Mouse (Mus musculus) retina, postnatal 1 day (tissue): ENCODE measurements around the gene Ankfn1.

Experiments used
- DNase-seq: peaks from one replicate; pipeline ENCODE4 v3.0.0-alpha.2; 2012

Ankfn1 gene

DNA sequence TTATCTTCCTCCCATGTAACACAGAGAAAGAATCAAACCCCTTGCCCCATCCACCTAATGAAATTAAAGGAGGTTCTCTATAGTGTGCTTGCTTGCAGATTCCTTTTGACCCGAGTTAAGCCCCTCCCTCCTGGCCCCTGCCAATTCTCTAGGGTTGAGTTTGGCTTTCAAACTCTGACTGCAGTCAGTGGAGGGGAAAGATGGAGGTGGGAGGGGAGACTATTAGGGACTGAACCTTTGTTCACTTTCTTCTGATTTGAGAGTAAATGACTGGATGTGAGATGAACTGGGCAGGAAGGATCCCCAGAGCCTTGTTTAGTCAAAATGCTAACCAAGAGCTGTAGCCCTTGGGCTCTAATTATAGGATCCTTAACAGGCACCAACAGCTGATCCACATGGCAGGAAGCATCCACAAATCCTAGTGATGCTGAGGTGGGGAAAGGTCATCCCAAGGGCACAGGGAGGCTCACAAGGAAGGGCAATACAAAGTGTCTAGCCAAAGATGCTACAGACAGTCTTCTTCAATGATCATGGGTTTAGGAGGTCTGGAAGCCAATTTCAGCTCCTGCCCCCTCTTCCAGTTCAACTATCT, 103.4 kb downstream of the Ankfn1 start:
- DNase-seq = no peak

DNA sequence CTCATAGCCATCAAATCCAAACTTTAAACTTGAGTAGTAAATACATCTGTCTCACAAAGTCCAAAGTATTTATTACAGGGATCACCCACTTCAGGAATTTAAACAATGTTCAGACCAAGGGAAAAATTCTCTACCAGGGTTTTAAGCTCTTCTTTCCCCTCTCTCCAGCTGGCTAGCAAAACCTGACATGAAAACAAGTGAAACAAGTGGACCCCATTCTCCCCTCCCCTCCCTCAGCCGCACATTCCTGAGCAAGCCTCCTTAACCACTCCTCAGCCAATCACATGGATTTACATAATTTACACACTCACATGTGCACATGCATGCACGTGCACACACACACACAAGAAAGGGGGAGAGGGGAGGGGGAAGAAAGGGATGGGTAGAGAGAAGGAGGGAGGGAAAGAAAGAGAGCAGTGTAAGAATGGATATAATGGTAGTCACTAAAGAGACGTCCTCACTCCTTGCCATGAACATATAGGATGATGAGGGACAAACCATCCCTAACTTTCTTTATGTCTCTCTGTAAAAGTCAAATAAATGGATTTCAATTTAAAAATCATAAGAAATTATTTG, 104.9 kb downstream of the Ankfn1 start:
- DNase-seq = no peak

DNA sequence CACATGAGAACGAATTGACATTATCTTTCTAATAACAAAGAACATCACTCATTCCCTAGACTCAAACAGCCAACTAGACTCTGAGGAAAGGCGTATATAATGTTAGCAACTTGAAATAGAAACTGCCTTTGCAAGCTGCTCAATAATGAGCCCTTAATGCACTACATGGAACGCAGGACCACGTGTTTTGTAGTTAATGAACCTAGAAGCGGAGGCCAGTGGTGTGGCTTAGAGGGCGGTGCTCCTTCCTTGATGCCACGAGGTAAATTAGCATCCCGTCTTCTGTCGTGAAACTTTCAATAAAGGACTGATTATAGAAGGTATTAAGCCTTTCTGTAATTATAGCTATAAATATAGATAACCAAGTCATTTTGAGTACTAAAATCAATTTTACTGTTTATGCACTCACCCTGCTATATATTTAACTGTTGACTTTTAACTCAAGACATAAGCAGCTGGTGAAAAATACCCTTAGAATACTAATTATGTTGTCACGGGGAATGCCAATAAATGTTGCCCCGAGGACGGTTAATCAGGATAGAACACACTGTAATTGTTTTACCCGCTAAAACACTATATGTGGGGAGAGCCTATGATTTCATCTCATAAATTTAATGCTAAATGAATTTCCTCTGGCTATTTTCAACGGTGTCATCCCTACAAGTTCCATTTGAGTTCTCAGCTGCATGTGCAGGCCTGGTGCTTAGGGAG, 112.1 kb downstream of the Ankfn1 start:
- no peak for DNase-seq

DNA sequence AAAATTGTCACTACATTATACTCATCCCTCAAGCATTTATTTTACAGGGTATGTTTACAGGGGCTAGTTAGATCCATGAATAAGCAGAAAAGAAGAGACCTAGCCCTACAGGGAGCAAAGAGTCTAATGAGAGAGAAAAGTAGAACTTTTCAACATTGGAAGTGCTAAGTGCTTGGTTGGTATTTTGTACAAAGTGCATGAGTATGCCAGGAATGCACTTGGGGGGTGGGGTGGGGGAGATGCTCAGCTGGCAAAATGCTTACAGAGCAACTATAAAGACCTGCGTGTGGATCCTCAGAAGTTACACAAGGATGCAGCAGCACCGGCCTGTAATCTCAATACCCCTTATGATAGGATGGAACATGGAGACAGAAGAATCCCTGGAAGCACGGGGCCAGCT, 118.4 kb downstream of the Ankfn1 start:
- no peak for DNase-seq

DNA sequence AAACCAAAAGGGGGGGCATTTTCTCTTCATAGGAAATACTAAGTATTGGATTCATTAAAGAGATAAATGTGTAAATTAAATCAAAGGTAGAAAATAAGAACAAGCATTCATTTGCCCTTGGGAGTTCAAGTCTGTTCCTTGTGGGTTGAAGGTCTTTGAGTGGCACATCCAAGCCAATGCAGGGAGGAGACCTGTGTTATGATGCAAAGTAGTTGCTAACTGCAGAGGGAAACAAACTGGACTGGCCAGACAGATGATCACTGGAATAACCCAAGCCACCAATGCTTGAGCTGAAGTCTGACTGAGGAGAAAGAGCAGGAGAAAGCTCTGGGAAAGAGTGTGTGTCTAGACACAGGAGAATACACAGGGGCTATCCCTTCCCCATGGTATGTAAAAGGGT, 120.9 kb downstream of the Ankfn1 start:
- no peak for DNase-seq

DNA sequence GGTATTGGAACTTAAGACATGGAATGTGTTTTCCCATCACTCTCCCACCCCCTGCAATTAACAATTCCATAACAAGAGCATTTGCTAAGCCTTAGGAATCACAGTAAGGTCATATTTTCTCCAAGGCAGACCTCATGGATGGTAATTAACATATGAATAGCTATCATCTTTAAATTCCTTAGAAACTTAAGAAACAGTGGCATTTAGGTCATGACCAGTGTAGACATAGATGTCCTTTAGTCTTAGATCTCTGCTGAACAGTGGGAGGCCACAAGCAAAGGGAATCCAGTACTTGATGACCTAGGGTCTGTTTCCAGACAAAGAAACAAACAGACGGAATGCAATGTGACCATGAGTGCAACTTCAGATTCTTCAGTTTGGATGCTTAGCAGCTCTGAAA, 141.7 kb downstream of the Ankfn1 start:
- no peak for DNase-seq

DNA sequence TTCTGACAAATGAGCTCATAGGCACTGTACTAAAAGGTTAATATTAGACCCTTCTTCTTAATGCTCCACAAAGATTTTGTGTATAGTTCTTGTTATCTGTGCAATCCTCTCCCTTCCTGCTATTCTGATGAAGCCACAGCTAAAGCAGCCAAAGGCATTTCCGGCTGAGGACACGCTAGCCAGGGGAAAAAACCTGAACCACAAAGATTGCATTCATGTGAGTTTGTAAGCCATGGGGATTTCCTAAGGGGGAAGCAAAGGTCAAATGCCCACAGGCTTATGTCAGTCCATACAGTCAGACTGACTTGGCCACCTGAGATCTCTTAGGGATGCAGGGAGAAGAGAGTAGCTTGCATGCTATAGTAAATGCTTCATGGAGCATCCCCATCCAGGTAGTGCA, 146.1 kb downstream of the Ankfn1 start:
- no peak for DNase-seq

DNA sequence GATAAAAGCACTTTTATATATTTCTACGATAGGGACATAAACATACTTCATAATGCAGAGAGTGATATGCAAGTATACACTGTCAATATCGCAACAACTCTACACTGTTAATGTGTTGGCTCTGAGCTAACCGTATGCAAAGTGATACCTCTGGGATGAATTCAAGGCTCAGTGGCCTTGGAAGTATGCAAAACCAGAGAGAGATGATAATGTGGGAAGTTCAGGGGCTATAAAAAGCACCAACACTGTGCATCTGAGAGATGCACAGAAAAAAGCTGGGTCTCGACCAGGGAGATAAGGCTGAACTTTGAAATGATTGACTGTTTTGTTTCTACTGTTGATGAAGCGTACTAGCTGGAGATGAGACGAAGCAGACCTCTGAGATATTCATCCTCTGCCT, 148.9 kb downstream of the Ankfn1 start:
- no peak for DNase-seq

DNA sequence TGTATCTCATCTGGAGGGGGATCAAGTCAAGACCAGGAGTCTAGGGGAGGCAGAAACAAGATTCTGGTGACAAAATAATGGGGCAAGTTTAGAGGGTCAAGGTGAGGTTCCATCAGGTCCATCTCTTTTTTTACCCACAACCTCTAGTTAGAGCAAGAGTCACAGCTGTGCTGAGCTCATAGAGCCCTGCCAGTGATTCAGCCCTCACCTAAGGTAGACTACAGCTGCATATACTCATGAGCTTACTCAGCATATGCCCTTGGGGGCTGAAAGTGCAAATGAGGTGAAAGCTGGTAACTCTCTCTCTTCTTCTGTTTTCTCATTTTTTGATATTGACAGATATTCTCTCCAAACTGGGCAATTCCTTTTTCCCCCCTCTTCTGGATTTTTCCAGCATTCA, 150.2 kb downstream of the Ankfn1 start:
- DNase-seq = no peak

DNA sequence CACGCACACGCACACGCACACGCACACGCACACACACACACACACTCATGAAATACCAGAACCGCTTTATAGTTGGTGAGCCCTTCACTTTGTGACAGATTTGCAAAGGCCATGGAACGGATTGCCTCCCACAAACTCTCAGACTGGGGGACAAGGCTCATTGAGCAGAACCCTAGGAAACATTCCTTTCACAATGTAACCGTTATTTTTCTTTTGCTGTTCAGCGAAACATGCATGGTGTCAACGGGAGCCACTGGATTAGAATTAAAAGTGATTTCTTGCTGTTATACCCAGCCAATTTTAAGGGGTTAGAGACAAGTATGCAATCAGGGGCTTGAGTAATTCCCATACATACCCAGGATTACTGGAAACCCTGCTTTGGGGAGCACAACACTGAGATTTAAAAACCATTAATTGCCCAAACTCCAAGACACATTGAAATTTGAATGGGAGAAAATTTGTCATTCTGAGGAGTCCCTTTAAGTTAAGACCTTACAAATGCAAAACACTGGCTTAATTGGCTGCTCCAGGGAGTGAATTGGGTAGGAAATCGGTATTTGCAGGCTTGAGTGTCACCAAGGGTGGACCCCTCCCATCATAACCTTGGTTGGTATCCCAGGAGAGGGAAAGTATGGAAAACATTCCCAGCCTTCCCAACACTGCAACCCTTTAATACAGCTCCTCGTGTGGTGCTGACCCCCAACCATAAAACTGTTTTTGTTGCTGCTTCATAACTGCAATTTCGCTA, 153.6 kb downstream of the Ankfn1 start:
- no peak for DNase-seq

DNA sequence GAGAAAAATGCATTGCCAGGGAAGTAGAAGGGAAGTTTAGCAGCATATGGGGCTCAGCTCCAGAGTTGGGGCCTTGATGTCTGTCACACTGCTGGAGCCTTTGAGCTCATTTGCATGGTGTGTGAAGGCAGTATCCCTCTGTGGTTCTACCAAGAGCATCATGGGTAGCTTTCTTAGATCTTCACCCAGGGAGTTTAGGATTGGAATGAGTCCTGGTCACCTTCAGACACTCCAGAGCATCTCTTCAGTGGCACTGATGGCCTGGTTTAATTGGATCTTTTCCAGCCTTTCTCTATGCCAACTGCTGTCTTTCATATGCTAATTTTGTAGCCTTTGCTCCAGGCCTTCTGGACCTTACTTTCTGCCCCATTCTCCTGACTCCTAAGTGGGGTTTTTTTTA, 157.5 kb downstream of the Ankfn1 start:
- no peak for DNase-seq

DNA sequence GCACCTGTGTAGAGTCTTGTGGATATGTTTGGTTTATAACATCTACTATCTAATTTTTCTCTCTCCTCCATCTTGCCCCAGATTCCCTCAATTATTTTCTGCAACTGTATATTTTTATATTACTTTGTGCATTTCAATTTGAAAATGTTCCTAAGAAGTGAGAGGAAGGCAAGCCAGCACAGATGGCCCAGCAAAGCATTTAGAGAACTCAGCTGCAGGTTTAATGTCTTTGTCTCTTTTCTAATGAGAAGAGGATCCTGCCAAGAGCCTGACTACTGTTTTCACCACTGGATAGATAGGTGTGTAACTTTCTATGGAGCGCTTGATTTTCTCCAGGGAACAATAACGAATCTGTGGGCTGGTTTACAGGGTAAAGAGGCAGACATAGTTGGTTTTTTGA, 161.6 kb downstream of the Ankfn1 start:
- DNase-seq = no peak

DNA sequence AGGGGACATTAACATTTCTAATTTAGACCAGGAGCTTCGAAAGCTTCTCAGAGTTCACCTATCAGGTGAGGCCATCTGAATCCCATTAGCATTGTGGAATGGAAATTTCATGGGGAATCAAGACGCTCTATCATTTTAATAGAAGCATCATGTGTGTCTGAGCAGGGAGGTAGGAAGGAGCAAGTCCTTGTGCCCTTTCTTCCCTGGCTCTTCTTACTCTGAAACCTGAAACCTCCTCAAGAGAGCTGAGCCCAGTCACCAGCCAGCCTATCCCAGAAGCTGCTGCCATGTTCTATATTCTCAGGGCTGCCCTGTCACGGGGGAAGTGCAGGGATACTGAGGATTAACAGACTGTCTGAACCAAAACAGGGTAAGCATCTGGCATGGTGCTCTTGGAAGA, 165.9 kb downstream of the Ankfn1 start:
- no peak for DNase-seq

DNA sequence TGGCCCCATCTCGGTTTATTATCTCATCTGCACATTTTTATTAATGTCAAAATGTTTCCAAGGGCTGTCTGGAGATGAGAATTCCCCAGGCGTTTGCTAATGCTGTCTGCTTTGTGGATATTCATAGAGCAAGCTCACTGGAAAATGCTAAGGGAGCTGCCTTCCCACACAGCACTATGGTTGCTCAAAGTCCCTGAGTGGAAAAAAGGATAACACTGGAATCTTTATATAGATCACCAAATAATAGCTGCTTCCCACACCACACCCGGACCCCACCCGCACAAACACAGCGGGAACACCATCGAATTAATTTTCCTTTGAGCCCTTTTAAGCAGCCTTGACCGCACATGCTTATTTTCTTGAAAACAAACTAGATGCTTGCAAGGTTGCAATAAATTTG, 169.4 kb downstream of the Ankfn1 start:
- DNase-seq = no peak

DNA sequence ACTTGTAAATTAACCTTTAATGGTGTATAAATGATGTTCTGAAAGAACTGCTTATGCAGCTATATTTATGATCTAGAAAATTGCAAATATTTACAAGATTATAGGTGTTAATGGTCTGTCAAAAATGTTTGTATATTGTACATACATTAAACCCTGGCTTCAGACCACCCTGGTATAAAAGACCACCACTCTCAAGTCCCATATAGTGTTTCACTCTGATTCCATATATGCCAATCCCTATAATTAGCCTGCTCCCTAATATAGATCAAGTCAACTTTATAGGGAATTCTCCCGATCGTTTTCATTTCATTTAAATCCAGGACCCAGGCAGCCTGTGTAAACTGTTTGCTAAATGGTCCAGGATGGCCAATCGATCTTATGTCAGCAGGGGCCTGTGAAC, 170.2 kb downstream of the Ankfn1 start:
- DNase-seq = no peak

DNA sequence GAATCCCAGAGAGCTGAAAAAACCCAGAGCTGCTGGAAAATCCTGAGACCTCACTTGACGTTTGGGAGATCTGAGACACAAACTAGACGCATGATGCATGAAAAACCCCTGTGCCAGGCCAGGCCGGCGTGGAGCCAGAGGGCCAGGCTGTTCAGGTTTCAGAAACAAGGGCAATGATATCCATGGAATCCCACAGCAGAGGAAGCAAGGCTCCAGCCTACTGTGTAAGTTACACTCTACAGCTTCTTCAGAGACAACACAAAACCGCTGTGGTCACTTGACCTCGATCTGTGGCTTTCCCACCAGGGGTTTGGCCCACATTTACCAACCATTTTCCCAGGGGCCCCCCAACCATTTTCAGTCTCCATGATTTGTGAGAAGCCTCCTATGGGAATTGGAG, 171.1 kb downstream of the Ankfn1 start:
- DNase-seq = no peak

DNA sequence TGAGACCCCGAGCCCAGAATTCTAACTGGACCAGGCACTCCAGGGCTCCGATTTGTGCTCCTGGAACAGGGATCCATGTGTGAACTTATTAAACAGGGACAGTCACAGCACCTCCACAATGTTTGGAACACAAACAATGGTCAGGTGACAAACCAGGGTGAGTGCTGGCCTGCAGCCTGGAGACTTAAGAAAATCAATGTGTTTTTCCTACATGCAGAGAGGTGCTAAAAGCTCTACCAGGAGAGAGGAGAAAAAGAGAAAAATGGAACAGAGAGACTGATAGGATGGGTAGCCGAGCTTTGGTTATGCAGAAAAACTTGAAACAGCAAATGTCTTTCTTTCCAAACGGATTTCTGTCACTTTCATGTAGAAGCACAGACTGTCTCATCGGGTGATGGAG, 174.5 kb downstream of the Ankfn1 start:
- no peak for DNase-seq

DNA sequence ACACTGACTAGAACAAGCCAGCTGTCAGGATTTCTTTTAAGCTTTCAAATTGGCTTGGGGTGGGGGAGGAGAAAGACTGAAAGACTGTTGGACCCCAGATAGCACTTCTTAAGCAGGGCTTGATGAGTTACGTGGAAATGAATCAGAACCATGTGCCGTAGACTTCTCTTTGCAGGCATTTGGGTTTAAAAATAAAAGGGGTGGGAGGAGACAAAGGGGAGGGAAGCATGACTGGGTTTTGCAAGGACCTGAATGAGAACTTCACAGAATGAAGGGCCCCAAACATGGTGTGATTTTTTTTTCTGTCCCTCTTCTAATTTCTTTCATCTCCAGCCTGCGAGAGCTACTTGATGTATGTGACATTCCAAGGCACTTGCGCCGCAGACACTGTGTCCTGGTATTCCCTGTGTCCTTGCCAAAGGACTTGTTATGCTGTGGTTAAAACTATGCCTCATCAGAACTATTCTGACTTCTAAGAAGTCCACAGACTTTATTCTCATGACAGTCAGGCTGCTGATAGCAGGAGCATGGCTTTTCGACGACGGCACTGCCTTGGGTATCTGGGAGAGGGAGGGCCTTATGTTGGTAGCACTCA, 176.4 kb downstream of the Ankfn1 start:
- DNase-seq = no peak

DNA sequence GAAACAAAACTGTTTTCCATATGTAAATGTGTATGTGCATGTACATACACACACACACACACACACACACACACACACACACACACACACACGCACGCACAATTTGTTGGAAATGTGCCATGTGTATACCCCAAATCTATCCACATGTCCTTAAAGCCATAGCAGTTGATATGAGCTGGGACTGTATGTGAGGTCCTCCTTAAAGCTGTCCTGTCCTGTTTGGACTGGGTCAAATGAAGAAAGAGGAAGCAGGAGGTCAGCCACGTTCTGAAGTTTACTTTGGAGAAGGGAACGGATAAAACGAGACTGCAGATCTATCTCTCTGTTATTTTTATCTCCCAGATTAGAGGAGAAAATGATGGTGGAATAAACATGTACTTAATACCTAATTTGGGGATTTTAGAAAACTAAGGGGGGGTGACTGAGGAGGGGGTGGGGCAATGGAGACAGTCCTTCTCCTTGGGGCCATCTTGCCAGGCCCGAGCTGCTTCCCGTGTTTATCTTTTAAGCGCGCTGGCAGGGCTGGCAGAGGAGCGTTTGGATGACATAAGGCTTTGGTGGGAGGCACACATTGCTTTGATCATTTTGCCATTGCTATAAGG, 187.1 kb downstream of the Ankfn1 start:
- no peak for DNase-seq

DNA sequence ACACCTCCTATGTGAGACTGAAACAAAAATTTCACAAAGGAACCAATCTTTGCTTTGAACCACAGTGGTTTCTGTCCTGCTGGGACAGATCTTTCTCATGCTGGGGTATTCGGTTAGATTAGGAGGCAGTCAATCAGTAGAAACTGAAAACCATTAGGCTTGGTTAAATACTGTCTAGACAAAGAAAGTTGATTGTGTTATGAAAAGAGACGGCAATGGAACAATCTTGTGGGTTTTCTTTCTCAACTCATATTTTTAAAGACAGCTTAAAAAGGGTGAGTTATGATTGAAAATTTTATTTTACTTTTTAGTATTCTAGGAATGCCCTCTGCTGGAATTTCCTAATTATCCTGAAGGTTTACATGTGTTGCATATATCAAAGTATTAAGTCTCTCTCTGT, 191.1 kb downstream of the Ankfn1 start:
- DNase-seq = no peak

DNA sequence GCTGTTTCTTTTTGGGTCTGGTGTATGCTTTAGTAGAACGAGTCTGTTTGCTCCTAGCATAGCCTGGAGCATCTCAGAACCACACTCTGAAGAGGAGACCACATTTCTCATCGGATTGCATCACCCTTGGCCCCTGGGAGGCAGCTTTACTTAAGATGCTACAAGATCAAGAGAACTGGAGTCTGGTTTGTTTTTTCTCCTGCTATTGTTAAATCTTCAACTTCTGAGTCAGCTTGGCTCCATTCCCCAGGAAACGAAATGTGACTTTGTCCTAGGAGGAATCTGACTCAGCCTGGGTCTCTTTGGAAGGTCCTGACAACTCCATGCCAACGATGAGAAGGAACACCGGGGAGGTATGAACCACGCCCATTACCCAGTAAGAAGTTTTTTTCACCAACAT, 197.6 kb downstream of the Ankfn1 start:
- DNase-seq = no peak

DNA sequence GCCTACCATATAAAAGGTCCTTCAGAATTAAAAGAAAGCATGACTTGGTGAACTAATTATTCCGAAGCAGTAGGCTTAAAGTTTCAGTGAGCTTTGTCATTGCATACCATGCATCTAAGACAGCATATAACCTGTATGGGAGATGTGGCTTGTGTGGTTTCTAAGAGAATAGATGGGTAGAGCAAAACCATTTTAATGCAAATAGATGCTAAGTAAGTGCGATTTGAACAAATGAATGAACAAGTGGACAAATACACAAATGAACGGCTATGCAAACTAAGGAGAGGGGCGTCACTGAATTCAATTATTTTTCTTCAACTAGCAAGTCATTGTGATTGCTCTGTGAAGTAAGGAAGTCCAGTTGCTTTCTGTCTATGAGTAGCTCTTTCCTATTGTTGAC, 198.3 kb downstream of the Ankfn1 start:
- no peak for DNase-seq

DNA sequence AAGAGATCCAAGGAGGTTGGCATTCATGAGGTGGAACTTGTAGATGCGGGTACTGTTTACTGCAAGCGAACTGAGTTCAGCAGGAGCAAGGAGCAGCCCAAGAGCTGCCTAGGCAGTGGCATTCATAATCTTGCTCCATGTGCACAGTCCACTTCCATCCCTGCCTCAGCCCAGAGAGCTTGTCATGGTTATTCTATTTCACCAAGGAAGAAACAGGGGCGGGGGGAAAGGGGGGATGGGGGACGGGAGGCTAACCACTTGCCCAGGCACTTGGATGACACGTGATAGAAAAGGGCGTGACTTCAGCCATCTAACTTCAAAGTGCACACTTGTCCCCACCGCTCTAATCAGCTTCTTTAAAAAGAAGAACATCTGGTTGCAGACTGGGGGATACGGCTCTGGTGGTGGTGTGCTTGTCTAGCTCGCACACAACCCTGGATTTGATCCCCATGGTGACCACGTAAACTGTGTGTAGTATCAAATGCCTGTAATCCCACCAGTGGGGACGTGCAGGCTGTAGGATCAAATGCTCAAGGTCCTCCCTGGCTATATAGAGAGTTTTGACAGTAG, 203.1 kb downstream of the Ankfn1 start:
- no peak for DNase-seq
